Mouse (Mus musculus): ENCODE data around the gene Ptprn2.

Ptprn2 gene

GRCm38 (mm10) chr12:117257921-117258497, 772.5 kb downstream of the Ptprn2 start:
- no peak for DNase-seq (ENCODE audit: low spot score in 2 of 2)

- DNase-seq (ENCODE audit: low spot score in 2 of 2): no peak
Measured at GRCm38 (mm10) chr12:117260391-117261164, 775.1 kb downstream of the Ptprn2 start.

GRCm38 (mm10) chr12:117261165-117261440, 775.6 kb downstream of the Ptprn2 start:
- DNase-seq (ENCODE audit: low spot score in 2 of 2): no peak

GRCm38 (mm10) chr12:117262003-117262402, 776.5 kb downstream of the Ptprn2 start:
- DNase-seq (ENCODE audit: low spot score in 2 of 2): no peak

- no peak for DNase-seq (ENCODE audit: low spot score in 2 of 2)
Measured at GRCm38 (mm10) chr12:117263081-117263480, 777.6 kb downstream of the Ptprn2 start.

GRCm38 (mm10) chr12:117265211-117265610, 779.7 kb downstream of the Ptprn2 start:
- no peak for DNase-seq (ENCODE audit: low spot score in 2 of 2)

GRCm38 (mm10) chr12:117268543-117269172, 783.1 kb downstream of the Ptprn2 start:
- DNase-seq (ENCODE audit: low spot score in 2 of 2): no peak

- no peak for DNase-seq (ENCODE audit: low spot score in 2 of 2)
Measured at GRCm38 (mm10) chr12:117269310-117269709, 783.8 kb downstream of the Ptprn2 start.

GRCm38 (mm10) chr12:117270199-117270598, 784.7 kb downstream of the Ptprn2 start:
- DNase-seq (ENCODE audit: low spot score in 2 of 2): no peak

- no peak for DNase-seq (ENCODE audit: low spot score in 2 of 2)
Measured at GRCm38 (mm10) chr12:117273166-117273565, 787.6 kb downstream of the Ptprn2 start.

- no peak for DNase-seq (ENCODE audit: low spot score in 2 of 2)
Measured at GRCm38 (mm10) chr12:117274576-117274975, 789.1 kb downstream of the Ptprn2 start.

- no peak for DNase-seq (ENCODE audit: low spot score in 2 of 2)
Measured at GRCm38 (mm10) chr12:117280790-117281189, 795.3 kb downstream of the Ptprn2 start.

- DNase-seq (ENCODE audit: low spot score in 2 of 2): no peak
Measured at GRCm38 (mm10) chr12:117282659-117283058, 797.1 kb downstream of the Ptprn2 start.

- DNase-seq (ENCODE audit: low spot score in 2 of 2): peak in 1 of 2 experiments; percentile 36
Measured at GRCm38 (mm10) chr12:117287456-117287855, 801.9 kb downstream of the Ptprn2 start.

GRCm38 (mm10) chr12:117291943-117292342, 806.4 kb downstream of the Ptprn2 start:
- DNase-seq (ENCODE audit: low spot score in 2 of 2): no peak

- DNase-seq (ENCODE audit: low spot score in 2 of 2): no peak
Measured at GRCm38 (mm10) chr12:117296792-117297191, 811.3 kb downstream of the Ptprn2 start.

GRCm38 (mm10) chr12:117299084-117299483, 813.6 kb downstream of the Ptprn2 start:
- no peak for DNase-seq (ENCODE audit: low spot score in 2 of 2)

GRCm38 (mm10) chr12:117304751-117305624, 819.5 kb downstream of the Ptprn2 start:
- DNase-seq (ENCODE audit: low spot score in 2 of 2): no peak

- no peak for DNase-seq (ENCODE audit: low spot score in 2 of 2)
Measured at GRCm38 (mm10) chr12:117305625-117306105, 820.1 kb downstream of the Ptprn2 start.

GRCm38 (mm10) chr12:117312079-117312478, 826.6 kb downstream of the Ptprn2 start:
- no peak for DNase-seq (ENCODE audit: low spot score in 2 of 2)

- no peak for DNase-seq (ENCODE audit: low spot score in 2 of 2)
Measured at GRCm38 (mm10) chr12:117314987-117315386, 829.5 kb downstream of the Ptprn2 start.

- DNase-seq (ENCODE audit: low spot score in 2 of 2): no peak
Measured at GRCm38 (mm10) chr12:117315661-117316060, 830.1 kb downstream of the Ptprn2 start.
